Mouse (Mus musculus): Measurements from ENCODE around the gene Nisch. TPM values are rescaled to one million over a fixed set of nuclear protein-coding genes. Genes with fewer than 3 reads are reported as not detected.

Gene Nisch
- 439 TPM for total RNA-seq (2023)

DNA sequence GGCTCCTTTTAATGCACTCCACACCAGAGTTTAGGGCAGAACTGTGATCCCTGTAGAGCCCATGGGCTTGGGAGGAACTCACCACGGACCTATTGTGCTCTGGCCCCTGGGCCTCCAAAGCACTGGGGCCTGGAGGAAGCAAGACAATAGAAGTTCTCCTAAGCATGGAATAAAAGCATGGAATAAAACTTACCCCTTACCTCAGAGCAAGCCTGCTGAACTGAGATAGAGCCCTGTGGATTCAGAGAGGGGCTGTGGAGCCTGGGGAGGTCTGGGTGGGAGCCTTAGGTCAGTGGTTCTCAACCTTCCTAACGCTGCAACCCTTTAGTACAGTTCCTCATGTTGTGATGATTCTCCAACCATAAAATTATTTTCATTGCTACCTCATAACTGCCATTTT, at the start of gene Nisch:
Gene Nisch, minus strand, starts transcription at position 101 of the 400 bp plus-strand sequence.

GRCm38 (mm10) chr14:31251084-31251604, 34.4 kb upstream of the Nisch start, which contains the start of the genes Phf7 and Bap1:
TSS of gene Phf7 (minus strand) at chr14:31251317.
TSS of gene Bap1 (plus strand) at chr14:31251450.

DNA sequence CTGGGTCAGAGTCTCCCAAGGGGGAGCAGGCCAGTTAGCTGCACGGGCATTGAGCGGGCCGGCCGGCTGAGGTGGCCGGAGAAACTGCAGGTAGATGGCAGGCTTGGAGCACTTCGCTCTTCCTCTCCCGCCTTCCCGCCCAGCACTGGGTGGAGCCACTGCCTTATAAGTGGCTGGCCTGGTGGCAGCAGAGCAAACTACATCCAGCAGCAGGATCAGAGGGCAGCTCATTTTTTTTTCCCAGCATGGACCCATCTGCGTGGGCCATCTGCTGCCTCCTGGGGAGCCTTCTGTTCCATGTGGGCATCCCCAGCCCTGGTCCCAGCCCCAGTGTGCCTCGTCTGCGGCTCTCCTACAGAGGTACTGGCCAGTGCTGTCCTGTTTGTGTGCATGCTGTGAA, 920 bp upstream of the Nisch start, which contains the start of gene Sema3g:
Gene Sema3g, plus strand, starts transcription at position 195 of the 400 bp plus-strand sequence.

DNA sequence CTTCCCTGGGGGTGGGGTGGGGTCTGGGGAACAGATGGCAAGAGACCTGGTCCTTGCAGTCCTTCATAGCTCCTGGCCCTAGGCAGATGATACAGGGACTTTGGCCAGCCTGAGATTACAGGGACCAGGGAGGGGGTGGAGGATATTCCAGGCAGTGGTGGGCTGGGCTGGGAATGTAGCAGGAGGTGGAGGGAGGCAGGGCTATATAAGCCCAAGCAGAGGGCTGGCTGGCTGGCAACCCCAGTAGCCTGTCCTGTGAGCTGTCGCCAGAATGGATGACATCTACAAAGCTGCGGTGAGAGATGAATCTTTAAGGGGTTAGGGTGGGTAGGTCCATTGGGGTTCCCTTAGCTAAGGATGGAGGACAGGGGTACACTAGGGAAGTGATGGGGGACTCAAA, 8.7 kb downstream of the Nisch start, which contains the start of gene Tnnc1:
Gene Tnnc1, plus strand, starts transcription at position 229 of the 400 bp plus-strand sequence.

GRCm38 (mm10) chr14:31168425-31168824, 48.3 kb downstream of the Nisch start, which contains the start of gene Stab1:
TSS of gene Stab1 (minus strand) at chr14:31168641.

DNA sequence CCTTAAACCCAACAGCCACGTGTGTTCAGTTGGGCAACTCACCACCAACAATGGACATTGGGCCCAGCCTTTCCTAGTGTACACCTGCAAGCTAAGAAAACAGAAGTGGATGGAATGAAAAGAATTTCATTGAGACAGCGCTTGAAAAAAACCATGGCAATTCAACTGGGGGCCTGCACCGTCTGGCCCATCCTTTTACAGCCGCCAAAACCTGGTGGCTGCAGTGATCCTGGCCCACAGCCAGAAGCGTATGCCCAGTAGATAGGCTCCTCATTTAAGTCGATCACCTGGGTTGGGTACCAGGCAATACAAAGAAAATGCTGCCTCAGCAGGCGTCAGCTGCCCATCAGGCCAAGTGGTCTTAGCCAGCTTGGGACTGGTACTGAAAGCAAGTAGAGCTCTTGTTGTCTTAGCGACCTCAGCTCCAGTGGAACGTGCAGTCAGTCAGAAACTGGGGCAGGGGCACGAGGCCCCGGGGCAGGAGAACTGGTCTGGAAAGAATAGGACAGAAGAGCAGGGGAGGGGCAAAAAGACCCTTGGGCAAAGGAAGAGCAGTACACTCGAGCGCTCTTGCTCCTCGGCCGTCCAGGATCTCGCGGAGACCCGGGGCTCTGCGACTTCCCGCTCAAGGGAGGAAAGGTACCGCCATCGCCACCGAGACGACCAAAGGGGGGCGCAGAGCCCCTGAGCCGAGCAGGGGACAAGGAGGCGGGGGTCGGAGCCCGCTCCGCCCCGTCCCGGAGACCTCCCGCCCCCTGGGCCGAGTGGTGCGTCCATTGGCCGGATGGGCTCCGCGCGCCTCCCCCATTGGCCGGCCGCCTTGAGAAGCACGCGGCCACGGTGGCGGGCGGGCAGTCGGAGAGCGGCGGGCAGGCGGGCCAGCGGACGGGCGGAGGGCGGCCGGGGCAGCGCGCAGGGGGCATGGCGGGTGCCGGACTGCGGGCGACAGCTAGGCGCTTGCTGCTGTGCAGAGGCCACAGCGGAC, 86.2 kb downstream of the Nisch start, which contains the start of gene Nt5dc2:
Gene Nt5dc2, plus strand, starts transcription at position 818 of the 985 bp plus-strand sequence.

DNA sequence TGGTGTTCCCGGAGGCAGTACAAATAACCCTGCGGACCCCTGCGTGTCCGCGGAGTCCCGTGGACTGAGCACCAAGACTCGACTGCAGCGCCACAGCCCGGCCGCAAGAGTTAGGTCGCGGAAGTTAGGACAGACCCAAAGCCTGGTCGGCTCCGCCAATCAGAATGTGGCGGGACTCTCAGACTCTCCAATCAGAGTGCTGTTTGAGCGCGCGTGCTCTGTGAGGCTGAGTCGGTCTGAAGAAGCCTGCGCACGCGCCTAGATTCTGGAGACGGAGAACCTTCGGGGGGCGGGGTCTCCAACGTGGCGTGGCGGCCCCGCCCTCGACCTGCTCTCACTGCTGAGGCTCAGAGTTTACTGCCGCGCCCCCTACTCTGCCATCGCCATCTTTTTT, 87.9 kb downstream of the Nisch start, which contains the start of gene Smim4:
Gene Smim4, minus strand, starts transcription at position 131 of the 394 bp plus-strand sequence.

Other genes with a start within 250 kb of the Nisch start
- gene Glt8d1, start 215.5 kb downstream of the Nisch start, total RNA-seq (2023), result 9.1 TPM
- 89.0 TPM for gene Spcs1, start 215.3 kb downstream of the Nisch start, total RNA-seq (2023)
- gene Pbrm1, start 197.8 kb downstream of the Nisch start, total RNA-seq (2023), result 83.9 TPM
- 279 TPM for gene Gnl3, start 197.8 kb downstream of the Nisch start, total RNA-seq (2023)
- gene Smim4, start 88.0 kb downstream of the Nisch start, total RNA-seq (2023), result 48.2 TPM
- 0.41 TPM for gene Nt5dc2, start 85.9 kb downstream of the Nisch start, total RNA-seq (2023)
- 1.6 TPM for gene Stab1, start 48.3 kb downstream of the Nisch start, total RNA-seq (2023)
- gene Tnnc1, start 8.6 kb downstream of the Nisch start, total RNA-seq (2023), result not detected
- gene Sema3g, start 914 bp upstream of the Nisch start, total RNA-seq (2023), result not detected
- gene Phf7, start 34.4 kb upstream of the Nisch start, total RNA-seq (2023), result 7.5 TPM
- gene Bap1, start 34.5 kb upstream of the Nisch start, total RNA-seq (2023), result 113 TPM
- gene Dnah1, start 107.0 kb upstream of the Nisch start, total RNA-seq (2023), result not detected
- 49.2 TPM for gene Capn7, start 119.7 kb upstream of the Nisch start, total RNA-seq (2023)
- gene Sh3bp5, start 219.1 kb upstream of the Nisch start, total RNA-seq (2023), result 79.2 TPM